Mouse (Mus musculus) forebrain, embryonic 10.5 days (tissue): ENCODE data around the gene Tspan2. TPM values are rescaled to one million over a fixed set of nuclear protein-coding genes. Genes with fewer than 3 reads are reported as not detected.

Experiments used
- DNase-seq: peaks from one replicate; pipeline ENCODE4 v3.0.0-alpha.2; 2017; ENCODE audit warnings: low spot score; ENCODE audit errors: extremely low spot score
- H3K27ac ChIP-seq: fragments of 300-500 bp; sonication (generic); 2 replicates; pipeline ENCODE4 v1.5.1; 2016; ENCODE audit warnings: mild to moderate bottlenecking
- H3K27me3 ChIP-seq: fragments of 300-500 bp; sonication (generic); 2 replicates; pipeline ENCODE4 v1.6.1; 2016; ENCODE audit warnings: mild to moderate bottlenecking; ENCODE audit not compliant: poor library complexity, severe bottlenecking
- H3K36me3 ChIP-seq: fragments of 300-500 bp; sonication (generic); replicated peaks from 2 replicates; pipeline ENCODE4 v1.6.1; 2016; ENCODE audit warnings: mild to moderate bottlenecking, moderate library complexity
- H3K4me1 ChIP-seq: fragments of 300-500 bp; sonication (generic); 2 replicates; pipeline ENCODE4 v1.6.1; 2016
- H3K4me3 ChIP-seq: fragments of 300-500 bp; sonication (generic); 2 replicates; pipeline ENCODE4 v1.5.1; 2016; ENCODE audit warnings: mild to moderate bottlenecking, moderate library complexity
- H3K9me3 ChIP-seq: fragments of 300-500 bp; sonication (generic); 2 replicates; pipeline ENCODE4 v1.6.1; 2016; ENCODE audit warnings: mild to moderate bottlenecking, moderate library complexity
- WGBS: fragments of 180-500 bp; shearing (Covaris S2); methylation state at CpG from one replicate; pipeline ENCODE4 v1.1.7; 2016; 5-methylcytosine and 5-hydroxymethylcytosine counted together
- polyA plus RNA-seq: library from polyadenylated mRNA; unstranded; fragments of >200 nt; fragmentation: Nextera tagmentation; extraction: Ambion mirVana; gene quantifications from 2 replicates; pipeline ENCODE4 v1.2.1, GENCODE M21; 2016

Tspan2 gene
- polyA plus RNA-seq, 1 experiment from 2014 or later = 7.5 TPM

GRCm38 (mm10) chr3:102755801-102756200 lies 21.5 kb downstream of the Tspan2 start:
- no peaks in the 10 kb centered on the region for H3K9me3 ChIP-seq
- 91% methylated on average over 1 of the region's 1 CpGs for WGBS
- peaks cover 23% of the 10 kb centered on the region for H3K36me3 ChIP-seq
- no peak overlapping the region for H3K27ac ChIP-seq
- DNase-seq = no peak
- no peak overlapping the region for H3K4me3 ChIP-seq
- H3K4me1 ChIP-seq = no peaks in the 10 kb centered on the region
- no peaks in the 10 kb centered on the region for H3K27me3 ChIP-seq

- Histone ChIP-seq H3K4me1 (no peaks in the 10 kb centered on the region), H3K36me3 (peaks cover 28% of the 10 kb centered on the region), H3K27me3 (no peaks in the 10 kb centered on the region), H3K4me3 (no peak overlapping the region), H3K9me3 (no peaks in the 10 kb centered on the region), H3K27ac (no peak overlapping the region)
- 92% methylated on average over 6 of the region's 6 CpGs for WGBS
- no peak for DNase-seq
Measured at GRCm38 (mm10) chr3:102757019-102757418, 22.7 kb downstream of the Tspan2 start.

- WGBS = 77% methylated on average over 3 of the region's 3 CpGs
- DNase-seq = peak; percentile 5
Measured at GRCm38 (mm10) chr3:102760236-102760635, 25.9 kb downstream of the Tspan2 start.

DNA sequence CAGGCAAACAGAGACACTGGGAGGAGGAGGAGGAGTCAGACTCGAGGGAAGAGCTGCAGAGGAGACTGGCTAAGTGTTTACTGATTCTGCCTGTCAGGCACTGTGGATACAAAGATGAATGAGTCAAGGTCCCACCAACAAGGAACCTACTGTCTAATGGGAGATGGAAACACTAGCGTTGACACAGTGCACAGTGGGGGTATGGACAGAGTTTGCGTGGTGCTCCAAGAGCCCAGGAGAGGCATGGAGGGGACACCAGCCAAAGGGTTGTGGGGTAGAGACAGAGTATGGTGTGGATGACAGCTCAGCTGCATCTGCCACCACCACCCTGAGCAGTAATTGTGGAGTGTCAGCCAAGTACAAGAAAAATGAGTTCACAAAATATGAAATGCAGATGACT lies 28.1 kb downstream of the Tspan2 start:
- peaks cover 48% of the 10 kb centered on the region for H3K36me3 ChIP-seq
- no peaks in the 10 kb centered on the region for H3K27me3 ChIP-seq
- peak; percentile 3 for DNase-seq
- 60% methylated on average over 3 of the region's 3 CpGs for WGBS
- no peak overlapping the region for H3K4me3 ChIP-seq
- peaks cover 11% of the 10 kb centered on the region for H3K4me1 ChIP-seq
- no peak overlapping the region for H3K27ac ChIP-seq
- H3K9me3 ChIP-seq = no peaks in the 10 kb centered on the region

More at GRCm38 (mm10) chr3:102760236-102760635, 25.9 kb downstream of the Tspan2 start:
- Histone ChIP-seq H3K36me3 (peaks cover 30% of the 10 kb centered on the region), H3K27me3 (no peaks in the 10 kb centered on the region), H3K4me3 (no peak overlapping the region), H3K27ac (no peak overlapping the region), H3K9me3 (no peaks in the 10 kb centered on the region), H3K4me1 (peaks cover 11% of the 10 kb centered on the region)

DNA sequence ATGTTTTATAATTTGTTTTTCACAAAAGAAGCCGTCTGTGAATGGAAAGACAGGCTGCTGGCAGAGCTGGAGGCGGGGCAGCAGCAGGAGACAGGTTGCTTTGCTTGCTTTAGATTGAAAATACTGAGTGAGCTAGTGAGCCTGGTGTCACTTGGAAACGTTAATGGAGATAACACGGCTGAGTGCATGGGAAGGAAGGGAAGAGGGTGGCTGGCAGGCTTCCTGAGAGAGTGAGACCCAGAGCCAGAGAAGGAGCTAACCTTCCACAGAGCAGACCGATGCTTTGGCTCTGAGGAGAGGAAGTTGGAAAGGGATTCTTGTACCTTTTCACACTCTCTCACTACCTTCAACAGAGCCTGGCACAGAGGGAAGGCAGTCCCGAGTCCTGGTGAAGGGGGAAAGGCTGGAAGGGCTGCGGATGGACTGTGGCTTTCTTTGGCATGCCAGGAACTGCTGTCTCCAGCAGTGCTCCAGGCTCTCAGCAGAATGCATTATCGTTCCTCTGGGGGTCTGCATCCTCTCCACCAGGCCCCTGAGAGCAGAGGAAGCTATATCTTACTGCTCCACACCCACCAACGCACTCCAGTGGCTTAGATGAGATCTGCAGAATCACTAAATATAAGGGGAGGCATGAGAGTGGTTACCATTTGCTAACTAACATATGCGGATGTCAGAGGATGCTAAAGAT lies 29.5 kb downstream of the Tspan2 start:
- H3K4me1 ChIP-seq = peaks cover 11% of the 10 kb centered on the region
- no peak overlapping the region for H3K4me3 ChIP-seq
- H3K27ac ChIP-seq = peak overlapping the region; percentile 48; the same call in 1 of the 2 replicates
- peak; percentile 12 for DNase-seq
- H3K9me3 ChIP-seq = no peaks in the 10 kb centered on the region
- H3K27me3 ChIP-seq = no peaks in the 10 kb centered on the region
- 50% methylated on average over 10 of the region's 10 CpGs for WGBS
- peaks cover 53% of the 10 kb centered on the region for H3K36me3 ChIP-seq

DNA sequence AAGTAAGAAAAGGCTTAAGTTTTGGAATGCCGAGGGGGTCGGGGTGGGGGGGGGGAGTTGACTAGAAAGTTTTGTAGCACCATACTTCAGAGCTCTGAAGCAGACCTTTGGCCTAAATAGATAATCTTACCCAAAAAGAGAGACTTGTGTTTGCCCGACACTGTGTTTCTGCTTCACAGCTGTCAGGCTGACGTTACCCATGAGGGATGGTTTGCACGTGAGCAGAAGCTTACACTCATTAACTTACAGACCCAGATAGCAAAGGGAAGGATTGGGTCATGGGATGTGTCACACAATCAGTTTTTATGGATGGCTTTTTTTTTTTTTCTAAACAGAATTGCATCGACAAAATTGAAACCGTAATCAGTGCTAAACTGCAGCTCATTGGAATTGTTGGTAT lies 30.5 kb downstream of the Tspan2 start:
- peak; percentile 3 for DNase-seq
- H3K9me3 ChIP-seq = no peaks in the 10 kb centered on the region
- no peak overlapping the region for H3K4me3 ChIP-seq
- peaks cover 43% of the 10 kb centered on the region for H3K36me3 ChIP-seq
- WGBS = 86% methylated on average over 7 of the region's 7 CpGs
- no peak overlapping the region for H3K27ac ChIP-seq
- H3K27me3 ChIP-seq = no peaks in the 10 kb centered on the region
- peaks cover 11% of the 10 kb centered on the region for H3K4me1 ChIP-seq

DNA sequence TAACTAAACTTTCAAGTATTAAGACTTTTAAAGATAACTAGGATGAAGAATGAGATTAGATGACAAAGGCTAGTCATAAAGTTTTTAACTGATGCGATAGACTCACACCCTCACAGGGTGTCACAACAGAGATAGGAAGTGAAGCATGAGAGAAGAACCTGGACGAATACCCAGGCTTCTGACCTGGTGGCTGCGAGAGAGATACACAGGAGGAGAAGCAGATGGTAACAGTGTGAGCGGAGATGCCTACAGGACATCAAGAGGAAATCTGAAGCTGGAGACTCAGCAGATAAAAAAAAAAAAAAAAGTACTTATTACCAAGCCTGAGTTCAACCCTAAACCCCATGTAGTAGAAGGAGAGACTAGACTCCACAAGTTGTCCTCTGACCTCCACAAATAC lies 38.7 kb downstream of the Tspan2 start:
- Histone ChIP-seq H3K27me3 (no peaks in the 10 kb centered on the region), H3K4me3 (no peak overlapping the region), H3K4me1 (peaks cover 13% of the 10 kb centered on the region), H3K9me3 (no peaks in the 10 kb centered on the region), H3K36me3 (no peaks in the 10 kb centered on the region), H3K27ac (no peak overlapping the region)
- no peak for DNase-seq
- WGBS = 87% methylated on average over 4 of the region's 4 CpGs

GRCm38 (mm10) chr3:102782618-102783017 lies 48.3 kb downstream of the Tspan2 start, which contains the start of gene Tshb:
Gene Tshb (minus strand): TSS chr3:102782718.
- DNase-seq = no peak
- WGBS = 89% methylated on average over 2 of the region's 2 CpGs
- Histone ChIP-seq H3K4me3 (no peak within 1 kb of the TSS), H3K9me3 (no peaks in the 10 kb centered on the region), H3K36me3 (no peaks in the 10 kb centered on the region), H3K27ac (no peak within 1 kb of the TSS), H3K27me3 (0 out of 2 replicates have a peak, but pooled peaks cover 4% of the 10 kb centered on the region), H3K4me1 (no peaks in the 10 kb centered on the region)

GRCm38 (mm10) chr3:102787369-102787768 lies 53.0 kb downstream of the Tspan2 start:
- H3K27ac ChIP-seq = no peak overlapping the region
- H3K9me3 ChIP-seq = no peaks in the 10 kb centered on the region
- no peak for DNase-seq
- WGBS = 55% methylated on average over 4 of the region's 4 CpGs
- H3K4me3 ChIP-seq = no peak overlapping the region
- H3K27me3 ChIP-seq = 0 out of 2 replicates have a peak, but pooled peaks cover 4% of the 10 kb centered on the region
- no peaks in the 10 kb centered on the region for H3K4me1 ChIP-seq
- H3K36me3 ChIP-seq = no peaks in the 10 kb centered on the region

- H3K9me3 ChIP-seq = no peaks in the 10 kb centered on the region
- H3K4me1 ChIP-seq = no peaks in the 10 kb centered on the region
- 11% methylated on average over 3 of the region's 3 CpGs for WGBS
- H3K27me3 ChIP-seq = no peaks in the 10 kb centered on the region
- no peaks in the 10 kb centered on the region for H3K36me3 ChIP-seq
- H3K4me3 ChIP-seq = no peak overlapping the region
- peak; percentile 65 for DNase-seq
- no peak overlapping the region for H3K27ac ChIP-seq
Measured at GRCm38 (mm10) chr3:102803937-102804336, 69.6 kb downstream of the Tspan2 start.

- DNase-seq = no peak
- 50% methylated on average over 1 of the region's 1 CpGs for WGBS
- peaks cover 2% of the 10 kb centered on the region; the same call in 1 of the 2 replicates for H3K9me3 ChIP-seq
Measured at GRCm38 (mm10) chr3:102842386-102842785, 108.1 kb downstream of the Tspan2 start.

DNA sequence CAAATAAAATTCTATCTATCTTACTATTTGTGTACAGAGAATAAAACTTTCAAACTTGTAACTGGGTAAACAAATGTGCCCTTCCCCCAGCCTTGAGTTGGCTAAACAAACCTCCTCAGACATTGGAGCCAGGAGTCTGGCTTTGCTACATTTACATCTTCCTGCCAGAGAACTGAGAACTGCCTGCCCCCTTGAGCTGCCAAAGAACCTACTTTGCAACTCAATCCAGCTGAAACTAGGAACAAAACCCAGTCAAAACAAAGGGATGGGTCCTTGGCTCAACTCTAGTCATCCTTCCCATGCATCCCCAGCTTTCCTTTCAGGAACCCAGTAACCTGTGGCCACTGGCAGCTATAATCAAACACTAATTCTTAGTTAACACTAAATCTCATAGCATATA lies 114.3 kb downstream of the Tspan2 start:
- Histone ChIP-seq H3K36me3 (no peaks in the 10 kb centered on the region), H3K4me1 (no peaks in the 10 kb centered on the region), H3K9me3 (no peaks in the 10 kb centered on the region), H3K4me3 (no peak overlapping the region), H3K27me3 (no peaks in the 10 kb centered on the region), H3K27ac (no peak overlapping the region)
- no peak for DNase-seq

More at GRCm38 (mm10) chr3:102842386-102842785, 108.1 kb downstream of the Tspan2 start:
- Histone ChIP-seq H3K4me1 (no peaks in the 10 kb centered on the region), H3K27me3 (no peaks in the 10 kb centered on the region), H3K27ac (no peak overlapping the region), H3K36me3 (no peaks in the 10 kb centered on the region), H3K4me3 (no peak overlapping the region)
